Mouse (Mus musculus): Measurements from ENCODE around the gene Oprd1.

DNA sequence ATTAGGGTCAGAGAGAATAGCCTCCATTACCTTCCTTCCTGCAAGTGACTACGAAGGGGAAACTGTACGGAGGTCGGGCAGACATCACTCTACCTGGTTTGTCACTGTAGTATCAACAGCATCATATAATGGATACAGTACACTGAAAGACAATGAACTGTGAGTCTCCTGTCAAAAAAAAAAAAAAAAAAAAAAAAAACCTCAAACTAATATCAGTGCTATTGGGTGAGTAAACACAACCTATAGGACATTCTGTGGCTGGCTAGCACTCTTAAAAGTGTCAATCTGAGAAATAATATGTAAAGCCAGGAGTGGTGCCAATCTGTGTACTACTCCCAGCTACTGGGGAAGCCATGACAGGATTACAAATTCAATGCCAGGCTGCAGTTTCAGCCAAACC lies 38.9 kb upstream of the Oprd1 start:
- TF ChIP-seq CTCF (conservative IDR thresholded peaks at IDR 0.05; ENCODE audit: low read length): no peak
- TF ChIP-seq POU5F1 (IDR thresholded peaks at IDR 0.05; ENCODE audit: borderline replicate concordance, low read length): no peak
- TF ChIP-seq NANOG (IDR thresholded peaks at IDR 0.05; ENCODE audit: borderline replicate concordance, low read length): no peak

All from E14TG2a.4 (cell line).